Mouse (Mus musculus) heart, embryonic 14.5 days (tissue): Measurements from ENCODE around the gene Smug1. TPM values are rescaled to one million over a fixed set of nuclear protein-coding genes. Genes with fewer than 3 reads are reported as not detected.

ENCODE experiments used
- ATAC-seq: fragments of 200-750 bp; cut with Nextera tagmentation; 2 replicates; pipeline ENCODE4 v1.8.0; 2017; ENCODE audit warnings: low read depth, moderate TSS enrichment; ENCODE audit not compliant: insufficient number of reproducible peaks, insufficient read depth, low FRiP score
- H3K27ac ChIP-seq, 2 experiments: fragments of 200-500 bp in 1 of 2; fragments of 300-500 bp in 1 of 2; sonication (generic) in 1 of 2; replicated peaks in 1 of 2; 2 replicates each; pipeline ENCODE4 v1.5.1; 2012 to 2014; ENCODE audit warnings: low read depth in 2 of 2, low read length in 2 of 2, control low read depth in 1 of 2, mild to moderate bottlenecking in 1 of 2, mixed read lengths in 1 of 2; ENCODE audit not compliant: control insufficient read depth in 1 of 2, insufficient read depth in 1 of 2
- H3K27me3 ChIP-seq: fragments of 300-500 bp; sonication (generic); 2 replicates; pipeline ENCODE4 v1.6.1; 2014; ENCODE audit warnings: mild to moderate bottlenecking, low read length, control low read depth; ENCODE audit not compliant: control insufficient read depth, insufficient read depth
- H3K36me3 ChIP-seq: fragments of 300-500 bp; sonication (generic); 2 replicates; pipeline ENCODE4 v1.6.1; 2014; ENCODE audit warnings: mild to moderate bottlenecking, control low read depth, low read length, mixed read lengths; ENCODE audit not compliant: control insufficient read depth, insufficient read depth
- H3K4me1 ChIP-seq, 2 experiments: fragments of 200-500 bp in 1 of 2; fragments of 300-500 bp in 1 of 2; sonication (generic) in 1 of 2; 2 replicates each; pipeline ENCODE4 v1.6.1; 2012 to 2014; ENCODE audit warnings: low read length in 2 of 2, control low read depth in 1 of 2, mixed read lengths in 1 of 2; ENCODE audit not compliant: control insufficient read depth in 2 of 2, insufficient read depth in 2 of 2
- H3K4me2 ChIP-seq: fragments of 300-500 bp; sonication (generic); 2 replicates; pipeline ENCODE4 v1.6.1; 2014; ENCODE audit warnings: mild to moderate bottlenecking, low read length
- H3K4me3 ChIP-seq, 2 experiments: fragments of 200-500 bp in 1 of 2; fragments of 300-500 bp in 1 of 2; sonication (generic) in 1 of 2; 2 replicates each; pipeline ENCODE4 v1.5.1; 2012 to 2014; ENCODE audit warnings: low read length in 2 of 2, mild to moderate bottlenecking in 2 of 2, control low read depth in 1 of 2, low read depth in 1 of 2, moderate library complexity in 1 of 2; ENCODE audit not compliant: control insufficient read depth in 1 of 2, insufficient read depth in 1 of 2
- H3K9ac ChIP-seq: fragments of 300-500 bp; sonication (generic); 2 replicates; pipeline ENCODE4 v1.6.1; 2014; ENCODE audit warnings: mild to moderate bottlenecking, low read length
- H3K9me3 ChIP-seq: fragments of 300-500 bp; sonication (generic); 2 replicates; pipeline ENCODE4 v1.6.1; 2016; ENCODE audit warnings: low read length, control low read depth; ENCODE audit not compliant: control insufficient read depth
- WGBS: fragments of 180-500 bp; shearing (Covaris S2); extraction: QIAGEN DNeasy Blood & Tissue Kit; methylation state at CpG from one replicate; pipeline ENCODE4 v1.1.7; 2014; 5-methylcytosine and 5-hydroxymethylcytosine counted together
- polyA plus RNA-seq: library from polyadenylated mRNA; unstranded; fragments of >200 nt; fragmentation: Nextera tagmentation; extraction: Ambion mirVana; gene quantifications from 2 replicates; pipeline ENCODE4 v1.2.1, GENCODE M21; 2014

Smug1 gene
- polyA plus RNA-seq, 1 experiment from 2014 or later = 18.6 TPM

DNA sequence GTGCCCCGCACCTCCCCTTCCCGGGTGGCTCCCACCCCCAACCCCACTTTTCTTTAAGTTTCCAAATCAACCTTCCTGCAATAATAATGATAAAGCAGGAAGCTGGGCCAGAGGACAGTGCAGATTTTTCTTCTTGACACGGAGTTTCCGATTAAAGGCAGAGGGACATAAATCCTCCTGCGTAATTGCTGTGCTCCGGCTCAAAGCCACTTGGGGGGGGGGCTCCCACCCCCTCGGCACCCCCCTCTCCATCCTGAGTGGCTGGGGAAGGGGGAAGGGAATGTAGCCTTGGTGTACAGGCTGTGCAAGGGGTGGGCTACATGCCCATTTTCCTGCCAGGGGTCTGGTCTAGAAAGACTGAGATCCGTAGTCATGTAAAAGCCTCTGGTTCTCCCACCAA, 43.5 kb downstream of the Smug1 start:
- no peaks in the 10 kb centered on the region for H3K36me3 ChIP-seq
- no peak overlapping the region for H3K4me3 ChIP-seq
- H3K9ac ChIP-seq = no peak overlapping the region
- WGBS = 60% methylated on average over 8 of the region's 8 CpGs
- no peak overlapping the region for H3K27ac ChIP-seq
- no peaks in the 10 kb centered on the region for H3K9me3 ChIP-seq
- H3K4me1 ChIP-seq = no peaks in the 10 kb centered on the region
- H3K27me3 ChIP-seq = peaks cover 79% of the 10 kb centered on the region
- ATAC-seq = no peak
- no peak overlapping the region for H3K4me2 ChIP-seq

DNA sequence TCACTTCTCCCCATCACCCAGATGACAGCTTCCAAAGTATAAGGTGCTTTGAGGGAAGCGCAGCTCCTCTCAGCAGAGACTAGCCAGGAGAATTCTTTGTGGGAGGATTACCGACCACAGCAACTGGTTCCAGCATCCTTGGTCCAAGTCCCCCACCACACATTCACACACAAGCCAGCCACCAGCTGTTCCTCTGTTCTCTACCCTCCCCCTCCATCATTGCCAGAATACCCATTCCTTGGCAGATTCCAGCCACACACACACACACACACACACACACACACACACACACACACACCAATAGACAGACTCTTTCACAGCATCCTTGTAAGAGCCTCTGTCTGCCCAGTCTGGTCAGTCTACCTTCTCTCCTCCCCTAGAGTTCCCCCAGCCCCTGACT, 44.5 kb downstream of the Smug1 start:
- no peak overlapping the region for H3K9ac ChIP-seq
- no peaks in the 10 kb centered on the region for H3K4me1 ChIP-seq
- no peak overlapping the region for H3K4me3 ChIP-seq
- no peaks in the 10 kb centered on the region for H3K36me3 ChIP-seq
- H3K4me2 ChIP-seq = no peak overlapping the region
- no peak overlapping the region for H3K27ac ChIP-seq
- no peaks in the 10 kb centered on the region for H3K9me3 ChIP-seq
- H3K27me3 ChIP-seq = peaks cover 89% of the 10 kb centered on the region
- 54% methylated on average over 2 of the region's 2 CpGs for WGBS
- ATAC-seq = no peak

DNA sequence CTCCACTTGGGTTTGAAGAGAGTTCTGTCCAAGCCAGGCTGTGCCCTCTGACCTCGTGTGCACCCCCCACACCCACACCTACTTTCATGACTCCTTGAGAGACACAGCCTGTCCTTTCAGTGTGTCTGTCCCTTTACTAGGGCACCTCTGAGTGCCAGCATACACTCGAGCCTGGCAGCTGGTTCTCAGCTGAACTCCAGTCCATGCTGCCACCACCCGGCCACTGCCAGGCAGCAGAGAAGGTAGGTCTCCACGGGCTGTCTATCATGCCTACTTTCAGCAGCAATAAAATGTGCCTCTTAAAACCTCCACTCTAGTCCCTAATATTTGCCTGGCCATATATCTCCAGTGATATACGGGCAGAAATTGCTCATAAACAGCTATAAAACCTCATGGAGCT, 45.5 kb downstream of the Smug1 start:
- Histone ChIP-seq H3K9ac (no peak overlapping the region), H3K36me3 (no peaks in the 10 kb centered on the region), H3K27ac (no peak overlapping the region), H3K9me3 (no peaks in the 10 kb centered on the region), H3K4me1 (no peaks in the 10 kb centered on the region), H3K4me2 (no peak overlapping the region), H3K4me3 (no peak overlapping the region), H3K27me3 (peaks cover 90% of the 10 kb centered on the region)
- no peak for ATAC-seq
- WGBS = 45% methylated on average over 5 of the region's 5 CpGs

DNA sequence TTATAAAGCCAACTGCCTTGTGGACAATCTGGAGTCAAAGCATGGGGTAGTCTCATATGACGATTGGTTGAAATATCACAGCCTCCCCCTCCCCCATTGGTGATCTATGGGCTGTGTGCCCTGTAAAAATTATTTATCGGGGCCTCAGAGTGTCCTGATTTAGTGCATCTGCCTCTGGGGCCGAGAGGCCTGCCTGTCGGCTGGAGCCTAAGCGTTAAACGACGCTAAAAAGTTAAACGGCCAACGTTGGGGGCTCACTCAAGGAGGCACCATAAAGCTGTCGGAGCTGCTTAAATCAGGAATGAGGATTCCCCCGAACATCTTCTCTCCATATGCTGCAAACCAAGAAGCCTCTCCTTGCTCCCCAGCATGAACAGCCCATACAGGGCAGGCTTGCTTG, 46.3 kb downstream of the Smug1 start:
- no peak overlapping the region for H3K4me3 ChIP-seq
- no peak overlapping the region for H3K4me2 ChIP-seq
- no peak overlapping the region for H3K9ac ChIP-seq
- H3K36me3 ChIP-seq = no peaks in the 10 kb centered on the region
- no peak for ATAC-seq
- no peaks in the 10 kb centered on the region for H3K9me3 ChIP-seq
- H3K27ac ChIP-seq = no peak overlapping the region
- no peaks in the 10 kb centered on the region; a peak in 1 of 4 replicates for H3K4me1 ChIP-seq
- H3K27me3 ChIP-seq = peaks cover 90% of the 10 kb centered on the region
- WGBS = 65% methylated on average over 11 of the region's 11 CpGs

DNA sequence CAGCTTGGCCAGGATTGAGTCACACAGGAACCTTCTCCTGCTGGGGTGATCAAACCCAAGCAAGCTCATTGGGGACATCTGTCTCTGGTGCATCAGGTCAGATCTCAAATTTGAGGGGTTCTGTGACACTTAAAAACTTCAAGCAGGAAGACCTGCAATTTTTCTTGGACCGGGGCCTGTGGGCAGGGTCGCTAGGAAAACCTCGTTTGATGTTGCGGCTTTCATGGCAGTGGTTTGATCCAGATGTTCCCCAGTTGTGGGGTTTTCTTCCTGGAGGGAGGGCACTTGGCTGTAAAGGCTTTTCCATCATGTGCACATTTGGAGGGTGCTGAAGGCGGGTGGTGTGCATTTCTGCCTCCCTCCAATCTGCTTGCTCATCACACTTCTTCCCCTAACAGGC, 51.2 kb downstream of the Smug1 start:
- Histone ChIP-seq H3K4me2 (no peak overlapping the region), H3K9ac (no peak overlapping the region), H3K27me3 (peaks cover 89% of the 10 kb centered on the region), H3K27ac (no peak overlapping the region), H3K36me3 (no peaks in the 10 kb centered on the region), H3K4me3 (no peak overlapping the region), H3K4me1 (no peaks in the 10 kb centered on the region; a peak in 1 of 4 replicates), H3K9me3 (no peaks in the 10 kb centered on the region)
- ATAC-seq = no peak
- 28% methylated on average over 5 of the region's 5 CpGs for WGBS

DNA sequence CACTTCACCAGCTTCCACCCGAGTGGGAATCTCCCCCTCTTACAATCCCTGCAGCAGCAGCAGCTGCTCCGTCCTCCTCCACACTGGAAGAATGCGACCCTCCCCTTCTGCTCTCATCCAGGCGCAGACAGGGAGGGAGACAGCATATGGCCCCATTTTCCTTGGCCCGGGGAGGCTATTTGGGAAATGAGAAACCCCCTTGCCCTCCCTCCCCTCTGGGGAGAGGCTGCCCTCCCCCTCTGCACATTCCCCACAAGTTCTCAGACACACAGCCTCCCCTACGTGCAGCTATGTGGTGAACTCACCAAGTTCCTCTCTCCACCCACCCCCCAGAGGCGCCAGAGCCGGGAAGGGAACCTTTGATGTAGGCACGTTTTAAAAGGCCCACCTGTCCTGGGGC, 51.6 kb downstream of the Smug1 start:
- Histone ChIP-seq H3K4me3 (no peak overlapping the region), H3K36me3 (no peaks in the 10 kb centered on the region), H3K4me2 (no peak overlapping the region), H3K27ac (no peak overlapping the region), H3K9me3 (no peaks in the 10 kb centered on the region), H3K9ac (no peak overlapping the region), H3K27me3 (peaks cover 89% of the 10 kb centered on the region), H3K4me1 (no peaks in the 10 kb centered on the region; a peak in 1 of 4 replicates)
- ATAC-seq = no peak
- 3% methylated on average over 9 of the region's 9 CpGs for WGBS

DNA sequence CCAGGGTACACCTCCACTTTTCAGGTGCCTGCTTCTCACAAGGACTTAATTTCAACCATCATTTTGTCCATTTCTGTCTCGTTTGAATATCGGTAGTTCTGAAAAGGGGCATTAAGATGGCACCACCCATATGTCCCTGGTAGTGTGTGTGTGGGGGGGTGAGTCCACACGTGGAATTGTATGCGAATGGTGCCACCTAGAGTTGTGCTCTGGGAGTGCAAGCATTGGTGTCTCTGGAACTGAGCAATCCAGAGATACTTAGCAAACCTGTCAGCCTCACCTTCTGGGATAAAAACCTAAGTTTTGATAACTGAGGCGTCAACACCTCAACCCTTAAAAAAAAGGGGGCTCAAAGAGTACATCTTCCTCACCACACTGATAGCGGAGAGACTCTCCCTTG, 53.8 kb downstream of the Smug1 start:
- Histone ChIP-seq H3K36me3 (no peaks in the 10 kb centered on the region), H3K4me1 (no peaks in the 10 kb centered on the region; a peak in 1 of 4 replicates), H3K9me3 (no peaks in the 10 kb centered on the region), H3K9ac (no peak overlapping the region), H3K27ac (no peak overlapping the region), H3K4me2 (no peak overlapping the region), H3K4me3 (no peak overlapping the region), H3K27me3 (peaks cover 92% of the 10 kb centered on the region)
- WGBS = 68% methylated on average over 6 of the region's 6 CpGs
- ATAC-seq = no peak

DNA sequence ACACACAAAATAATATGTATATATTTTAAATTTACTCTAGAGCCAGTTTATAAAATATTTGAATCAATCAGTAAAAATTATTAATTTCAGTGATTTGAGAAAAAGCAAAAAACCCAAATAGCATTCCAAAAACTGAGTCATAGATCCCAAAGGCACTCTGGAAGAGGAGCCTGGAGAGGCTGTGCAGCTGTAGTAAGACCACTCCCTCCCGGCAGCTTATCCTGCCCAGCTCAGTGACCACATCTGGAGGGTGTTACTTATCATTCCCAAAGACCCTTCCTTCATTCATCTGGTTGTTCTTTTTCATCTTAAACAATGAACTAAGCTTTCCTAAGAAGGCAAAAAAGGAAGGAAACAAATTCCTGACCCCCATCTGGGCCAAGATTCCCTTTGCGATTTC, 54.6 kb downstream of the Smug1 start:
- Histone ChIP-seq H3K4me1 (no peaks in the 10 kb centered on the region; a peak in 1 of 4 replicates), H3K27ac (no peak overlapping the region), H3K36me3 (no peaks in the 10 kb centered on the region), H3K27me3 (peaks cover 92% of the 10 kb centered on the region), H3K9ac (no peak overlapping the region), H3K4me3 (no peak overlapping the region), H3K4me2 (no peak overlapping the region), H3K9me3 (no peaks in the 10 kb centered on the region)
- 59% methylated on average over 2 of the region's 2 CpGs for WGBS
- ATAC-seq = no peak
